Mouse (Mus musculus) CH12.LX (cell line): ENCODE data around the gene Rgl1.

Source experiments
- BHLHE40 ChIP-seq: IDR thresholded peaks from 2 replicates; pipeline ENCODE4 v1.6.1; 2011; ENCODE audit warnings: mild to moderate bottlenecking, low read depth, low read length, improper control_type of control experiment
- CTCF ChIP-seq, 2 experiments: IDR thresholded peaks in 1 of 2; conservative IDR thresholded peaks in 1 of 2; 2 replicates each; pipeline ENCODE4 v1.5.1; 2011 to 2012; ENCODE audit warnings: low read depth in 2 of 2, low read length in 2 of 2, improper control_type of control experiment in 1 of 2, inconsistent platforms in 1 of 2, mild to moderate bottlenecking in 1 of 2, moderate library complexity in 1 of 2
- MXI1 ChIP-seq: IDR thresholded peaks from 2 replicates; pipeline ENCODE4 v1.6.1; 2011; ENCODE audit warnings: mild to moderate bottlenecking, low read depth, low read length, improper control_type of control experiment
- UBTF ChIP-seq: IDR thresholded peaks from 2 replicates; pipeline ENCODE4 v1.6.1; 2012; ENCODE audit warnings: low read depth, mild to moderate bottlenecking, inconsistent platforms, low read length, improper control_type of control experiment, moderate library complexity
- USF1 ChIP-seq: IDR thresholded peaks from 2 replicates; pipeline ENCODE4 v1.6.1; 2014; ENCODE audit warnings: low read depth, mild to moderate bottlenecking, inconsistent platforms, low read length, improper control_type of control experiment

DNA sequence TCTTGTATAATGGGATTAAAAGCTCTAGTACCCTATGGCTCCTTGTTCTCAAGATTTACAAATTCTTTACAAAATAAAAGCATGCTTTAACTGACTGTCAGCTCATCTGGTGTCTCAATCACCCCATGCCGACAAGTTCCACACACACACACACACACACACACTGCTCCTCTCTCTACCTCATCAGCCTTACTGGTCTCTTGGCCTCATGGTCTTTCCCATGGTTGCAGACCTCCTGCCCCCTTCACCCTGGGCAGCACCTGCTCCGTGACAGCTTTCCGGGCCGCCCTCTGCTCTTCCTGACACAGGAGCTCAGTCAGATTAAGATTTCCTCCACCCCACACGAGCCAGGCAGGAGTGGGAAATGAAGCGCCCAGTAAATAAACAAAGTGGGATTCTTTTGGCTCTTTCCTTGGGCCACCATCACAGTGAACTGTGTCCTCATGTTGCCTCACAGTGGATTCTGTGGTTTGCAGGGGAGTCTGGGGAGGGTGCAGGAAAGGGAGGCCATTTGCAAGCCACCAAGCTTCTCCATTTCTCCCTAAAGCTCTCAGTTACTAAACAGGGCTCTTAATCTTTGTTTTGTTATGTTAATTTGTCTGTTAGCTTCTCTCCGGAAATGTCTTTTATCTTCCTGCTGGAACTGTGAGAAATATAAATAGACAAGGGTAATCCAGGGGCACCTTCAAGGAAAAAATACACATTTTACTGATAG, 193.2 kb downstream of the Rgl1 start:
- no peak for TF ChIP-seq USF1
- TF ChIP-seq UBTF = no peak
- no peak for TF ChIP-seq MXI1
- TF ChIP-seq CTCF (conservative IDR thresholded peaks at IDR 0.05 in 1 of 2, IDR thresholded peaks at IDR 0.05 in 1 of 2; ENCODE audit: low read depth in 2 of 2, low read length in 2 of 2) = no peak
- no peak for TF ChIP-seq BHLHE40
